Mouse (Mus musculus): ENCODE measurements around the gene Asxl2.
"Not testable (repeated sequence)": the region's sequence is repeated elsewhere in the genome, so short reads cannot be mapped to it uniquely, and the experiment has no call there.

Asxl2 gene

GRCm38 (mm10) chr12:3427891-3428775, 1.5 kb downstream of the Asxl2 start:
- DNase-seq (ENCODE audit: low spot score) = no peak

GRCm38 (mm10) chr12:3429681-3430442, 3.2 kb downstream of the Asxl2 start:
- DNase-seq (ENCODE audit: low spot score) = no peak

- DNase-seq (ENCODE audit: low spot score) = no peak
Observed at GRCm38 (mm10) chr12:3430443-3430753, 3.7 kb downstream of the Asxl2 start.

- DNase-seq (ENCODE audit: low spot score) = no peak
Observed at GRCm38 (mm10) chr12:3430985-3431384, 4.3 kb downstream of the Asxl2 start.

- no peak for DNase-seq (ENCODE audit: low spot score)
Observed at GRCm38 (mm10) chr12:3433736-3434135, 7.1 kb downstream of the Asxl2 start.

GRCm38 (mm10) chr12:3436446-3436845, 9.8 kb downstream of the Asxl2 start:
- DNase-seq (ENCODE audit: low spot score) = no peak

GRCm38 (mm10) chr12:3437815-3438214, 11.2 kb downstream of the Asxl2 start:
- no peak for DNase-seq (ENCODE audit: low spot score)

GRCm38 (mm10) chr12:3440916-3441315, 14.3 kb downstream of the Asxl2 start:
- DNase-seq (ENCODE audit: low spot score) = no peak

- DNase-seq (ENCODE audit: low spot score) = no peak
Observed at GRCm38 (mm10) chr12:3441361-3441760, 14.7 kb downstream of the Asxl2 start.

- no peak for DNase-seq (ENCODE audit: low spot score)
Observed at GRCm38 (mm10) chr12:3453554-3453953, 26.9 kb downstream of the Asxl2 start.

GRCm38 (mm10) chr12:3463087-3463486, 36.4 kb downstream of the Asxl2 start:
- DNase-seq (ENCODE audit: low spot score) = no peak

- no peak for DNase-seq (ENCODE audit: low spot score)
Observed at GRCm38 (mm10) chr12:3499662-3500061, 73.0 kb downstream of the Asxl2 start.

- DNase-seq (ENCODE audit: low spot score) = no peak
Observed at GRCm38 (mm10) chr12:3500071-3500470, 73.4 kb downstream of the Asxl2 start.

GRCm38 (mm10) chr12:3518665-3519297, 92.1 kb downstream of the Asxl2 start:
- no peak for DNase-seq (ENCODE audit: low spot score)

- DNase-seq (ENCODE audit: low spot score) = not testable (repeated sequence)
Observed at GRCm38 (mm10) chr12:3521806-3522205, 95.1 kb downstream of the Asxl2 start.

- no peak for DNase-seq (ENCODE audit: low spot score)
Observed at GRCm38 (mm10) chr12:3525536-3525935, 98.9 kb downstream of the Asxl2 start.

GRCm38 (mm10) chr12:3535446-3535845, 108.8 kb downstream of the Asxl2 start:
- DNase-seq (ENCODE audit: low spot score) = not testable (repeated sequence)

GRCm38 (mm10) chr12:3537616-3538015, 111.0 kb downstream of the Asxl2 start:
- no peak for DNase-seq (ENCODE audit: low spot score)

- DNase-seq (ENCODE audit: low spot score) = no peak
Observed at GRCm38 (mm10) chr12:3538036-3538435, 111.4 kb downstream of the Asxl2 start.

GRCm38 (mm10) chr12:3539605-3540004, 112.9 kb downstream of the Asxl2 start:
- no peak for DNase-seq (ENCODE audit: low spot score)

- DNase-seq (ENCODE audit: low spot score) = no peak
Observed at GRCm38 (mm10) chr12:3540871-3541270, 114.2 kb downstream of the Asxl2 start.

- DNase-seq (ENCODE audit: low spot score) = no peak
Observed at GRCm38 (mm10) chr12:3545451-3545850, 118.8 kb downstream of the Asxl2 start.

GRCm38 (mm10) chr12:3546121-3546658, 119.5 kb downstream of the Asxl2 start:
- no peak for DNase-seq (ENCODE audit: low spot score)

All from lung, postnatal 25 days (tissue).